Mouse (Mus musculus) erythroblast, embryonic 14.5 days (primary cell): ENCODE data around the gene Ociad1. TPM values are rescaled to one million over a fixed set of nuclear protein-coding genes. Genes with fewer than 3 reads are reported as not detected.

ENCODE experiments used
- H3K27me3 ChIP-seq: 2 replicates; pipeline ENCODE4 v1.6.1; 2012; ENCODE audit warnings: inconsistent platforms; ENCODE audit not compliant: control insufficient read depth
- H3K36me3 ChIP-seq: 2 replicates; pipeline ENCODE4 v1.6.1; 2012; ENCODE audit warnings: mild to moderate bottlenecking, inconsistent platforms; ENCODE audit not compliant: control insufficient read depth
- H3K4me1 ChIP-seq: 2 replicates; pipeline ENCODE4 v1.6.1; 2012; ENCODE audit warnings: inconsistent platforms; ENCODE audit not compliant: control insufficient read depth
- H3K4me3 ChIP-seq: replicated peaks from 2 replicates; pipeline ENCODE3; 2012; ENCODE audit warnings: moderate library complexity, mild to moderate bottlenecking, inconsistent platforms
- H3K9me3 ChIP-seq: 2 replicates; pipeline ENCODE4 v1.6.1; 2012; ENCODE audit warnings: low read length, inconsistent platforms, mixed read lengths; ENCODE audit not compliant: control insufficient read depth
- GATA1 ChIP-seq: IDR thresholded peaks from 2 replicates; pipeline ENCODE4 v1.6.1; 2012; ENCODE audit warnings: low read length, inconsistent platforms, mixed read lengths
- TAL1 ChIP-seq: IDR thresholded peaks from 3 replicates; pipeline ENCODE4 v1.6.1; 2012; ENCODE audit warnings: low read length, inconsistent platforms, mixed read lengths
- polyA plus RNA-seq: library from polyadenylated mRNA; stranded (reverse); fragments of >175 nt; gene quantifications from 2 replicates; pipeline ENCODE4 v1.2.3, GENCODE M21; 2012

The Ociad1 gene
- polyA plus RNA-seq, 1 experiment: 8.0 TPM

GRCm38 (mm10) chr5:73342701-73343355 is 50.2 kb downstream of the Ociad1 start:
- H3K27me3 ChIP-seq: peaks cover 65% of the 10 kb centered on the region
- H3K4me1 ChIP-seq: peaks cover 35% of the 10 kb centered on the region
- TF ChIP-seq TAL1 (no peak), GATA1 (no peak)
- H3K36me3 ChIP-seq: no peaks in the 10 kb centered on the region
- H3K9me3 ChIP-seq: peaks cover 2% of the 10 kb centered on the region; the same call in 1 of the 2 replicates
- no peak overlapping the region for H3K4me3 ChIP-seq

DNA sequence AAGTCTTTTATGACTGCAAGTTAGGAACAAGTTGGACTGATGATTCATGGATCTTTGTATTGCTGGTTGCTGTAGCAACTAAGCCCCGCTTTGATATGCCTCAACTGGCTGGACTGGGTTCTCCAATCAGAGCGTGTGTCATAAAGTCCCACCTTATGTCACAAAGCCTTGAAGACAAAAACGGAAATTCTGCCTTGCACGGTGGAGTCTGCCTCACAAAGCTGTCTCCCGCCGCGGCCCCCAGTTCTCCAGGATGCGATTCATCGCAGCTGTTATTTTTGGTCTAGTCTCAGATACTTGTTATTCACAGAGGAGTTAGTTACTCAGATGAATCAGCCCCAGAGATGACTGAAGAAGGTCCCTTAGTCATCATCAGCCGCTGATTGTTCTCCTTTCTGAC is 51.7 kb downstream of the Ociad1 start:
- Histone ChIP-seq H3K36me3 (no peaks in the 10 kb centered on the region), H3K9me3 (peaks cover 2% of the 10 kb centered on the region; the same call in 1 of the 2 replicates), H3K4me3 (no peak overlapping the region), H3K4me1 (peaks cover 38% of the 10 kb centered on the region), H3K27me3 (peaks cover 56% of the 10 kb centered on the region)
- TF ChIP-seq TAL1 (no peak), GATA1 (no peak)

- Histone ChIP-seq H3K4me3 (no peak overlapping the region), H3K9me3 (no peaks in the 10 kb centered on the region; the same call in 1 of the 2 replicates), H3K4me1 (peaks cover 38% of the 10 kb centered on the region), H3K27me3 (peaks cover 53% of the 10 kb centered on the region), H3K36me3 (no peaks in the 10 kb centered on the region)
- no peak for TF ChIP-seq GATA1
- no peak for TF ChIP-seq TAL1
These were observed 52.7 kb downstream of the Ociad1 start for GRCm38 (mm10) chr5:73345254-73345653.

- TF ChIP-seq GATA1 (no peak), TAL1 (no peak)
- no peaks in the 10 kb centered on the region for H3K36me3 ChIP-seq
- no peak overlapping the region for H3K4me3 ChIP-seq
- H3K27me3 ChIP-seq: peaks cover 34% of the 10 kb centered on the region
- peaks cover 59% of the 10 kb centered on the region for H3K4me1 ChIP-seq
- no peaks in the 10 kb centered on the region; the same call in 1 of the 2 replicates for H3K9me3 ChIP-seq
These were observed 56.9 kb downstream of the Ociad1 start for GRCm38 (mm10) chr5:73349514-73349913.

DNA sequence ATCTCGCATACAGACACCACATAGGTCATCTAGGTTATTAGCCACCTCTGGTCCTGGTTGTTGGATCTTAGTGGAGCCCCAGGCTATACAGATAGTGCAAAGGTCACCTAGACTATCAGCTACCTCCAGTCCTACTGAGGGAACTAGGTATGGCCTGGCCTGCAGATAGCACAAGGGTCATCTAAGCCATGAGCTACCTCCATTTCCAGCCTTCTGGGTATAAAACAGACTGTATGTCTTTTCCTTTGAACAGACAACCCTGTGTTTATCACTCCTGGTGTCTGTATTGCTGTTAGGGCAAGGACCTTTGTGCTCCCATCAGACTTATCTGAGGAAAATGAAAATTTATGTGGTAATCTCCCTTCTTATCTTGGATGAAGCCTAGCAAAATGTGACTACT is 59.2 kb downstream of the Ociad1 start:
- no peaks in the 10 kb centered on the region for H3K36me3 ChIP-seq
- H3K27me3 ChIP-seq: peaks cover 21% of the 10 kb centered on the region
- no peaks in the 10 kb centered on the region; the same call in 1 of the 2 replicates for H3K9me3 ChIP-seq
- TF ChIP-seq TAL1 (no peak), GATA1 (no peak)
- H3K4me3 ChIP-seq: no peak overlapping the region
- H3K4me1 ChIP-seq: peaks cover 72% of the 10 kb centered on the region

GRCm38 (mm10) chr5:73353519-73353918 is 60.9 kb downstream of the Ociad1 start:
- Histone ChIP-seq H3K4me1 (peaks cover 70% of the 10 kb centered on the region), H3K4me3 (no peak overlapping the region)

GRCm38 (mm10) chr5:73353978-73354377 is 61.4 kb downstream of the Ociad1 start:
- Histone ChIP-seq H3K36me3 (no peaks in the 10 kb centered on the region), H3K4me3 (no peak overlapping the region), H3K4me1 (peaks cover 70% of the 10 kb centered on the region), H3K9me3 (no peaks in the 10 kb centered on the region), H3K27me3 (peaks cover 14% of the 10 kb centered on the region)
- peak; percentile 53; the same call in 2 of the 3 replicates for TF ChIP-seq TAL1
- TF ChIP-seq GATA1: peak; percentile 44; the same call in 1 of the 2 replicates

More at GRCm38 (mm10) chr5:73353519-73353918, 60.9 kb downstream of the Ociad1 start:
- Histone ChIP-seq H3K9me3 (no peaks in the 10 kb centered on the region), H3K27me3 (peaks cover 11% of the 10 kb centered on the region), H3K36me3 (no peaks in the 10 kb centered on the region)
- TF ChIP-seq GATA1: no peak
- no peak for TF ChIP-seq TAL1

GRCm38 (mm10) chr5:73355393-73355792 is 62.8 kb downstream of the Ociad1 start:
- TF ChIP-seq GATA1: peak; percentile 78
- peak; percentile 73 for TF ChIP-seq TAL1
- peaks cover 24% of the 10 kb centered on the region for H3K27me3 ChIP-seq
- no peak overlapping the region for H3K4me3 ChIP-seq
- no peaks in the 10 kb centered on the region for H3K36me3 ChIP-seq
- H3K4me1 ChIP-seq: peaks cover 80% of the 10 kb centered on the region
- H3K9me3 ChIP-seq: no peaks in the 10 kb centered on the region

- H3K9me3 ChIP-seq: no peaks in the 10 kb centered on the region
- H3K4me1 ChIP-seq: peaks cover 77% of the 10 kb centered on the region
- H3K36me3 ChIP-seq: no peaks in the 10 kb centered on the region
- peaks cover 32% of the 10 kb centered on the region for H3K27me3 ChIP-seq
- H3K4me3 ChIP-seq: peak overlapping the region; percentile 25
- TF ChIP-seq GATA1: no peak
- no peak for TF ChIP-seq TAL1
These were observed 66.7 kb downstream of the Ociad1 start for GRCm38 (mm10) chr5:73359134-73359751.

DNA sequence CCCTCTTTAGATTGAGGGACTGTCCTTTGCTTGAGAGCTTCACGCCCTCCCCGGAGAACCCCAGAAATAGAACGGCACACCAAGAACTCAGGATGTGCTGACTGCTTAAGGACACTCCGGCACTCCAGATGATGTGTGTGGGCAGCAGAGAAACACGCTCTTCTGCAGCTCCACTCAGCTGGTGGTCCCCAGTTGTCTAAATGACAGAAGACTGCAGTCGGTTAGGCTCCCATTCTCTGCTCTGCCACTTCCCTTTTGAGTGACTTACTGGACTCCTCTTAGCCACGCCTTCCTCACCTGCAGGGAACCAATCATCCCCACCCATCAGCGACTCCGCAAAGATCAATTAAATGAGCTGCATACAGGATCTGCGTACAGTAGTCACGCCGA is 67.2 kb downstream of the Ociad1 start:
- no peaks in the 10 kb centered on the region for H3K9me3 ChIP-seq
- H3K4me3 ChIP-seq: peak overlapping the region; percentile 25
- H3K4me1 ChIP-seq: peaks cover 77% of the 10 kb centered on the region
- TF ChIP-seq GATA1 (no peak), TAL1 (no peak)
- H3K36me3 ChIP-seq: no peaks in the 10 kb centered on the region
- peaks cover 32% of the 10 kb centered on the region for H3K27me3 ChIP-seq
